Mouse (Mus musculus): ENCODE measurements around the gene Ccdc174. TPM values are rescaled to one million over a fixed set of nuclear protein-coding genes. Genes with fewer than 3 reads are reported as not detected.
A peak's percentile ranks its signal among the peaks of the same experiment; 100 is the strongest.

The Ccdc174 gene
- total and polyA plus RNA-seq, 3 experiments = 11.8 to 67.9 (median 52.7) TPM

- TF ChIP-seq CTCF (IDR thresholded peaks at IDR 0.05; ENCODE audit: low read depth, low read length) (peak; percentile 24; the same call in 1 of the 2 replicates), TAL1 (conservative IDR thresholded peaks at IDR 0.05; ENCODE audit: low read depth, low read length) (no peak), POLR2AphosphoS5 (IDR thresholded peaks at IDR 0.05; ENCODE audit: insufficient replicate concordance, low read depth, low read length) (no peak)
- no peak for DNase-seq (ENCODE audit: low spot score)
- Histone ChIP-seq H3K4me3 (ENCODE audit: low read depth, low read length) (no peak overlapping the region), H3K4me1 (ENCODE audit: insufficient read depth, low read depth, low read length) (no peaks in the 10 kb centered on the region), H3K36me3 (replicated peaks) (no peaks in the 10 kb centered on the region), H3K9me3 (replicated peaks) (no peaks in the 10 kb centered on the region), H3K27me3 (ENCODE audit: insufficient read depth, low read length) (peaks cover 7% of the 10 kb centered on the region)
- no peak for ATAC-seq (ENCODE audit: extremely low read depth, insufficient number of reproducible peaks, low FRiP score, poor library complexity, severe bottlenecking)
Measured at GRCm38 (mm10) chr6:91852550-91852949, 25.3 kb upstream of the Ccdc174 start.

GRCm38 (mm10) chr6:91858339-91858738 is 19.5 kb upstream of the Ccdc174 start:
- no peak for ATAC-seq (ENCODE audit: extremely low read depth, insufficient number of reproducible peaks, low FRiP score, poor library complexity, severe bottlenecking)
- TF ChIP-seq GATA1 (IDR thresholded peaks at IDR 0.05; ENCODE audit: borderline replicate concordance, low read length) (no peak), TAL1 (conservative IDR thresholded peaks at IDR 0.05; ENCODE audit: low read depth, low read length) (no peak), POLR2AphosphoS5 (IDR thresholded peaks at IDR 0.05; ENCODE audit: insufficient replicate concordance, low read depth, low read length) (no peak), GATA2 (IDR thresholded peaks at IDR 0.05; ENCODE audit: borderline replicate concordance, low read depth, low read length) (no peak), CTCF (IDR thresholded peaks at IDR 0.05; ENCODE audit: low read depth, low read length) (no peak)
- Histone ChIP-seq H3K4me1 (ENCODE audit: insufficient read depth, low read depth, low read length) (no peaks in the 10 kb centered on the region), H3K27me3 (ENCODE audit: insufficient read depth, low read length) (peaks cover 21% of the 10 kb centered on the region), H3K36me3 (replicated peaks) (no peaks in the 10 kb centered on the region), H3K4me3 (ENCODE audit: low read depth, low read length) (no peak overlapping the region), H3K9me3 (replicated peaks) (no peaks in the 10 kb centered on the region)
- no peak for DNase-seq (ENCODE audit: low spot score)

GRCm38 (mm10) chr6:91862848-91863247 is 15.0 kb upstream of the Ccdc174 start:
- no peak for DNase-seq (ENCODE audit: low spot score)
- H3K9me3 ChIP-seq (replicated peaks) = no peaks in the 10 kb centered on the region
- ATAC-seq (ENCODE audit: extremely low read depth, insufficient number of reproducible peaks, low FRiP score, poor library complexity, severe bottlenecking) = no peak
- H3K27me3 ChIP-seq (ENCODE audit: insufficient read depth, low read length) = peaks cover 27% of the 10 kb centered on the region
- H3K4me1 ChIP-seq (ENCODE audit: insufficient read depth, low read depth, low read length) = no peaks in the 10 kb centered on the region
- no peak for TF ChIP-seq TAL1 (conservative IDR thresholded peaks at IDR 0.05; ENCODE audit: low read depth, low read length)
- H3K36me3 ChIP-seq (replicated peaks) = no peaks in the 10 kb centered on the region
- H3K4me3 ChIP-seq (ENCODE audit: low read depth, low read length) = no peak overlapping the region

GRCm38 (mm10) chr6:91864595-91864994 is 13.3 kb upstream of the Ccdc174 start:
- ATAC-seq (ENCODE audit: extremely low read depth, insufficient number of reproducible peaks, low FRiP score, poor library complexity, severe bottlenecking) (no peak), DNase-seq (ENCODE audit: low spot score) (no peak)
- Histone ChIP-seq H3K27me3 (ENCODE audit: insufficient read depth, low read length) (peaks cover 21% of the 10 kb centered on the region), H3K4me1 (ENCODE audit: insufficient read depth, low read depth, low read length) (no peaks in the 10 kb centered on the region), H3K4me3 (ENCODE audit: low read depth, low read length) (no peak overlapping the region), H3K9me3 (replicated peaks) (no peaks in the 10 kb centered on the region), H3K36me3 (replicated peaks) (no peaks in the 10 kb centered on the region)
- TF ChIP-seq GATA1 (IDR thresholded peaks at IDR 0.05; ENCODE audit: borderline replicate concordance, low read length) = no peak
- no peak for TF ChIP-seq POLR2AphosphoS5 (IDR thresholded peaks at IDR 0.05; ENCODE audit: insufficient replicate concordance, low read depth, low read length)
- TF ChIP-seq GATA2 (IDR thresholded peaks at IDR 0.05; ENCODE audit: borderline replicate concordance, low read depth, low read length) = no peak
- TF ChIP-seq TAL1 (conservative IDR thresholded peaks at IDR 0.05; ENCODE audit: low read depth, low read length) = no peak
- no peak for TF ChIP-seq CTCF (IDR thresholded peaks at IDR 0.05; ENCODE audit: low read depth, low read length)

- no peak for DNase-seq (ENCODE audit: low spot score)
- no peaks in the 10 kb centered on the region for H3K4me1 ChIP-seq (ENCODE audit: insufficient read depth, low read depth, low read length)
- ATAC-seq (ENCODE audit: extremely low read depth, insufficient number of reproducible peaks, low FRiP score, poor library complexity, severe bottlenecking) = no peak
- TF ChIP-seq POLR2AphosphoS5 (IDR thresholded peaks at IDR 0.05; ENCODE audit: insufficient replicate concordance, low read depth, low read length) (no peak), GATA1 (IDR thresholded peaks at IDR 0.05; ENCODE audit: borderline replicate concordance, low read length) (no peak), GATA2 (IDR thresholded peaks at IDR 0.05; ENCODE audit: borderline replicate concordance, low read depth, low read length) (no peak), TAL1 (conservative IDR thresholded peaks at IDR 0.05; ENCODE audit: low read depth, low read length) (no peak), CTCF (IDR thresholded peaks at IDR 0.05; ENCODE audit: low read depth, low read length) (no peak)
- no peak overlapping the region for H3K4me3 ChIP-seq (ENCODE audit: low read depth, low read length)
- H3K9me3 ChIP-seq (replicated peaks) = no peaks in the 10 kb centered on the region
- no peaks in the 10 kb centered on the region for H3K36me3 ChIP-seq (replicated peaks)
- H3K27me3 ChIP-seq (ENCODE audit: insufficient read depth, low read length) = peaks cover 19% of the 10 kb centered on the region
Measured at GRCm38 (mm10) chr6:91865601-91866000, 12.3 kb upstream of the Ccdc174 start.

GRCm38 (mm10) chr6:91868091-91868490 is 9.8 kb upstream of the Ccdc174 start:
- Histone ChIP-seq H3K9me3 (replicated peaks) (no peaks in the 10 kb centered on the region), H3K4me3 (ENCODE audit: low read depth, low read length) (no peak overlapping the region), H3K36me3 (replicated peaks) (no peaks in the 10 kb centered on the region), H3K27me3 (ENCODE audit: insufficient read depth, low read length) (peaks cover 18% of the 10 kb centered on the region), H3K4me1 (ENCODE audit: insufficient read depth, low read depth, low read length) (peaks cover 16% of the 10 kb centered on the region)
- no peak for ATAC-seq (ENCODE audit: extremely low read depth, insufficient number of reproducible peaks, low FRiP score, poor library complexity, severe bottlenecking)
- DNase-seq (ENCODE audit: low spot score) = no peak
- TF ChIP-seq CTCF (IDR thresholded peaks at IDR 0.05; ENCODE audit: low read depth, low read length) (no peak), GATA1 (IDR thresholded peaks at IDR 0.05; ENCODE audit: borderline replicate concordance, low read length) (no peak), POLR2AphosphoS5 (IDR thresholded peaks at IDR 0.05; ENCODE audit: insufficient replicate concordance, low read depth, low read length) (no peak), GATA2 (IDR thresholded peaks at IDR 0.05; ENCODE audit: borderline replicate concordance, low read depth, low read length) (no peak), TAL1 (conservative IDR thresholded peaks at IDR 0.05; ENCODE audit: low read depth, low read length) (no peak)

- H3K36me3 ChIP-seq (replicated peaks) = no peaks in the 10 kb centered on the region
- H3K4me3 ChIP-seq (ENCODE audit: low read depth, low read length) = no peak overlapping the region
- no peaks in the 10 kb centered on the region for H3K9me3 ChIP-seq (replicated peaks)
- peaks cover 28% of the 10 kb centered on the region for H3K4me1 ChIP-seq (ENCODE audit: insufficient read depth, low read depth, low read length)
- peak; percentile 37; the same call in 1 of the 2 replicates for TF ChIP-seq TAL1 (conservative IDR thresholded peaks at IDR 0.05; ENCODE audit: low read depth, low read length)
- TF ChIP-seq POLR2AphosphoS5 (IDR thresholded peaks at IDR 0.05; ENCODE audit: insufficient replicate concordance, low read depth, low read length) = no peak
- TF ChIP-seq CTCF (IDR thresholded peaks at IDR 0.05; ENCODE audit: low read depth, low read length) = no peak
- no peak for TF ChIP-seq GATA2 (IDR thresholded peaks at IDR 0.05; ENCODE audit: borderline replicate concordance, low read depth, low read length)
- DNase-seq (ENCODE audit: low spot score) (no peak), ATAC-seq (ENCODE audit: extremely low read depth, insufficient number of reproducible peaks, low FRiP score, poor library complexity, severe bottlenecking) (peak; percentile 48)
- H3K27me3 ChIP-seq (ENCODE audit: insufficient read depth, low read length) = peaks cover 5% of the 10 kb centered on the region
Measured at GRCm38 (mm10) chr6:91872781-91873180, 5.1 kb upstream of the Ccdc174 start.
